Mouse (Mus musculus): ENCODE measurements at regions not wholly inside any gene's neighbourhood (a gene's known extent, or its start where the extent isn't known, plus 50 kb on each side); places are given as distances from the start of the nearest gene placed in this dataset.

GRCm38 (mm10) chr2:11118625-11119024 is 53.3 kb upstream of the Prkcq start:
- WGBS = 92% methylated on average over 1 of the region's 1 CpGs
- DNase-seq = no peak
- Histone ChIP-seq H3K4me3 (replicated peaks; ENCODE audit: insufficient read depth, low read depth, low read length) (no peak overlapping the region), H3K4me1 (ENCODE audit: control insufficient read depth, insufficient read depth, low read length) (no peaks in the 10 kb centered on the region), H3K27me3 (ENCODE audit: control insufficient read depth, insufficient read depth, low read length) (no peaks in the 10 kb centered on the region), H3K27ac (ENCODE audit: insufficient read depth, low read length) (no peak overlapping the region)
- TF ChIP-seq POLR2A (IDR thresholded peaks at IDR 0.05; ENCODE audit: borderline replicate concordance, insufficient read depth, low read length) (no peak), CTCF (IDR thresholded peaks at IDR 0.05; ENCODE audit: borderline replicate concordance, insufficient read depth, low read depth, low read length) (no peak)

- 79% methylated on average over 9 of the region's 9 CpGs for WGBS
These were observed 52.6 kb upstream of the Prkcq start for GRCm38 (mm10) chr2:11119301-11119700.

More at GRCm38 (mm10) chr2:11119301-11119700, 52.6 kb upstream of the Prkcq start:
- no peak for DNase-seq
- Histone ChIP-seq H3K4me3 (replicated peaks; ENCODE audit: insufficient read depth, low read depth, low read length) (no peak overlapping the region), H3K27ac (ENCODE audit: insufficient read depth, low read length) (no peak overlapping the region), H3K4me1 (ENCODE audit: control insufficient read depth, insufficient read depth, low read length) (no peaks in the 10 kb centered on the region), H3K27me3 (ENCODE audit: control insufficient read depth, insufficient read depth, low read length) (no peaks in the 10 kb centered on the region)
- TF ChIP-seq POLR2A (IDR thresholded peaks at IDR 0.05; ENCODE audit: borderline replicate concordance, insufficient read depth, low read length) (no peak), CTCF (IDR thresholded peaks at IDR 0.05; ENCODE audit: borderline replicate concordance, insufficient read depth, low read depth, low read length) (no peak)
